ENCODE assay signal across 21 mouse cellular contexts in the genomic region with DNA sequence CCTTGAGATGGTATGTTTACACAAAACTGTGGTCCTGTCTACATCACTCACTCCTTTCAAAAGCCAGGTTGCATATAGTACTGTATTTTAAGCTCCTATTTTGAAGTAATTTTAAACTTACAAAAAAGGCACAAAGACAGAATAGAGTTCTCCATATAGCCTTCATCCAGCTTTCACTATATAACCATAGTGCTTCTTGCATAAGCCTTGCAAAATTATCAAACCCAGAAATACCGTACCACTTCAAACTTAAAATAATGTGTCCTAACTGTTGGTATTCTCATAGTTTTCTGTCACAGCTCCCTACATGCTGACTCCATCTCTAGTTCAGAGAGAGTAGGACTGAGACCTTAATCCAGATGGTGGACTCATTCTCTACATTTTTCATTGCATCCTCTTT.
"Had no signal": no experiment of that assay in that cellular context is flagged by ENCODE, and none has a peak within 500 bp of the region (broad histone marks: within the 10 kb centered on the region; RNA-seq: fewer than 3 reads in every experiment).

No protein-coding gene starts in this region.

- ATAC-seq: forebrain, embryonic 13.5 days; forebrain, embryonic 14.5 days; forebrain, embryonic 15.5 days; forebrain, embryonic 16.5 days; forebrain, postnatal 0 days had no signal

- DNase-seq: cerebellum, adult 8-10 months; cerebellum, adult 9-10 months; cerebellum, adult 9-11 months; cerebellum, postnatal 10 days; cerebellum, postnatal 14 days; cerebellum, postnatal 25 days; cerebellum, postnatal 36 days; embryo, embryonic 11 days; forebrain, postnatal 0 days; gastrocnemius, adult 2 months; gastrocnemius, postnatal 10 days; gastrocnemius, postnatal 14 days; gastrocnemius, postnatal 25 days; gastrocnemius, postnatal 36 days; heart, adult 11 months; heart, adult 18-20 months; heart, adult 2 months had no signal
